Mouse (Mus musculus) heart, adult 2 months (tissue): ENCODE measurements around the gene Gadd45a. TPM values are rescaled to one million over a fixed set of nuclear protein-coding genes. Genes with fewer than 3 reads are reported as not detected.

ENCODE experiments used
- DNase-seq, 2 experiments: peaks; one replicate each; pipeline ENCODE4 v3.0.0; 2021
- H3K27ac ChIP-seq: fragments of 200-600 bp; 2 replicates; pipeline ENCODE4 v1.8.1; 2022
- H3K27me3 ChIP-seq: fragments of 200-500 bp; 2 replicates; pipeline ENCODE4 v1.6.1; 2012; ENCODE audit warnings: mild to moderate bottlenecking, low read length, inconsistent platforms, mixed read lengths; ENCODE audit not compliant: control insufficient read depth, insufficient read depth
- H3K36me3 ChIP-seq: fragments of 200-500 bp; 2 replicates; pipeline ENCODE4 v1.6.1; 2012; ENCODE audit warnings: low read length, inconsistent platforms; ENCODE audit not compliant: control insufficient read depth, insufficient read depth
- H3K4me1 ChIP-seq: fragments of 200-500 bp; 2 replicates; pipeline ENCODE4 v1.6.1; 2011; ENCODE audit warnings: low read length; ENCODE audit not compliant: control insufficient read depth, insufficient read depth
- H3K4me3 ChIP-seq: fragments of 200-600 bp; 2 replicates; pipeline ENCODE4 v1.8.1; 2022
- H3K79me2 ChIP-seq: fragments of 200-500 bp; replicated peaks from 2 replicates; pipeline ENCODE4 v1.6.1; 2012; ENCODE audit warnings: mild to moderate bottlenecking, inconsistent platforms, low read length, moderate library complexity, mixed read lengths; ENCODE audit not compliant: control insufficient read depth, insufficient read depth
- H3K9ac ChIP-seq: fragments of 200-500 bp; 2 replicates; pipeline ENCODE4 v1.6.1; 2012; ENCODE audit warnings: low read depth, mild to moderate bottlenecking, control low read depth, inconsistent platforms, low read length, mixed read lengths
- CTCF ChIP-seq: fragments of 200-600 bp; IDR thresholded peaks from 2 replicates; pipeline ENCODE4 v1.8.1; 2022; ENCODE audit warnings: antibody characterized with exemption, mild to moderate bottlenecking, moderate library complexity
- EP300 ChIP-seq: fragments of 200-500 bp; IDR thresholded peaks from 2 replicates; pipeline ENCODE4 v1.6.1; 2011; ENCODE audit warnings: low read depth, low read length, control low read depth; ENCODE audit not compliant: insufficient read depth
- POLR2A ChIP-seq: fragments of 200-500 bp; IDR thresholded peaks from 2 replicates; pipeline ENCODE4 v1.6.1; 2011; ENCODE audit warnings: mild to moderate bottlenecking, low read depth, low read length, control low read depth; ENCODE audit not compliant: insufficient read depth
- WGBS: fragments of 180-500 bp; shearing (Covaris S2); methylation state at CpG from one replicate; pipeline ENCODE4 v1.1.7; 2018; 5-methylcytosine and 5-hydroxymethylcytosine counted together
- intact Hi-C: fragments of 180-260 bp; cut with DNase I; formaldehyde crosslinking; loops from one replicate; pipeline ENCODE4 v1.15.1; 2025
- polyA plus RNA-seq: library from polyadenylated mRNA; depleted of rRNA; stranded (reverse); fragments of >200 nt; gene quantifications from 2 replicates; pipeline ENCODE4 v1.2.3, GENCODE M21; 2012
- total RNA-seq, 2 experiments: library from RNA; stranded (reverse); gene quantifications; 2 replicates each; pipeline ENCODE4 v1.2.3; 2021

Gene Gadd45a
- total and polyA plus RNA-seq, 3 experiments, result 14.6 to 30.3 (median 16.1) TPM

DNA sequence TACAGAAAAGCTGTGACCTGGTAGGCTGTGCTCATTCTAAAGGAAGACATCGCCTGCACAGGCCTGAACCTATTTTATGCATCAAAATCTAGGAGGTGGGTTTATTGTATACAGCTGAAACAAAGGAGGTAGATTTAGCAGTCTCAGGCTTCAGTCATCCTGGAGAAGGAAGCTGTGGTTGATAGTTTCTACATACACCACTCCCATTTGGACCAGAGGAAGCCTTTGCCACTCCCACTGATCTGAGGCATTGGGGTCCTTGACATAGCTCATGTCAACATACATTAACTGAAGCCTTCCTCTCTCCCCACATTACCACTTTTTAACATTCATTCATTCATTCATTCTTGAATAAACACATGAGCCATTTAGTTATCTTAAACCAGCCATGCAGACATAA, 41.4 kb downstream of the Gadd45a start:
- no peak for DNase-seq
- H3K36me3 ChIP-seq, result peaks cover 2% of the 10 kb centered on the region
- WGBS, result 97% methylated on average over 1 of the region's 1 CpGs

GRCm38 (mm10) chr6:66994981-66995380, 42.3 kb downstream of the Gadd45a start:
- Histone ChIP-seq H3K27me3 (no peaks in the 10 kb centered on the region), H3K27ac (no peak overlapping the region), H3K4me1 (peaks cover 13% of the 10 kb centered on the region), H3K79me2 (no peaks in the 10 kb centered on the region; the same call in 1 of the 2 replicates), H3K36me3 (peaks cover 2% of the 10 kb centered on the region), H3K4me3 (no peak overlapping the region), H3K9ac (no peak overlapping the region)
- no peak for DNase-seq
- 96% methylated on average over 8 of the region's 8 CpGs for WGBS
- TF ChIP-seq CTCF (no peak), POLR2A (no peak), EP300 (no peak)
- intact Hi-C loops, result no loop called here

More for the DNA sequence above, 41.4 kb downstream of the Gadd45a start:
- Histone ChIP-seq H3K27me3 (no peaks in the 10 kb centered on the region), H3K79me2 (no peaks in the 10 kb centered on the region; the same call in 1 of the 2 replicates), H3K4me3 (no peak overlapping the region), H3K4me1 (peaks cover 13% of the 10 kb centered on the region), H3K27ac (no peak overlapping the region), H3K9ac (no peak overlapping the region)
- intact Hi-C loops, result no loop called here
- TF ChIP-seq CTCF, result no peak
- TF ChIP-seq EP300, result no peak
- TF ChIP-seq POLR2A, result no peak

GRCm38 (mm10) chr6:66992786-66993185, 44.5 kb downstream of the Gadd45a start:
- H3K27me3 ChIP-seq, result no peaks in the 10 kb centered on the region
- intact Hi-C loops, result no loop called here
- no peak overlapping the region for H3K9ac ChIP-seq
- peaks cover 2% of the 10 kb centered on the region for H3K36me3 ChIP-seq
- 71% methylated on average over 8 of the region's 8 CpGs for WGBS
- no peak overlapping the region for H3K4me3 ChIP-seq
- peaks cover 12% of the 10 kb centered on the region for H3K4me1 ChIP-seq
- no peak for TF ChIP-seq CTCF
- no peak for TF ChIP-seq EP300
- no peak for TF ChIP-seq POLR2A
- DNase-seq, result no peak
- H3K79me2 ChIP-seq, result no peaks in the 10 kb centered on the region; the same call in 1 of the 2 replicates
- H3K27ac ChIP-seq, result no peak overlapping the region

DNA sequence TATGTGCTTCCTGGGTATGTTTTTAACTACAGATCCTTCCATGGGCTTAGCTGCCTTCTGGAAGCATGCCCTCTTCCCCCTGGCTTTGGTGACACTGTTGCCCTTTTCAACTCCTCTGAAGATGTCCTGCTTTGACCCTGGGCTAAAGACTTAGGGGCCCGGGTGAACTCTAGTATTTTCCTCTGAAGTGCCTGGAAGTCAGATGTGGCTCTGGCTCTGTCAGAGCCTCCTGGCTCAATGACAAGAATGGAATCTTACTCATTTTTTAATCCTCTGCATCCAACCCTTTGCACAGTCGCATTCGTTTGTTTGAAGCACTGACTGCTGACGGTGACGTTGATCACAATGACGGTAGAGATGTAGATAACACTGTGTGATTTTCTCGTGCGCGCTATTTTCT, 45.0 kb downstream of the Gadd45a start:
- DNase-seq, result no peak
- WGBS, result 41% methylated on average over 9 of the region's 9 CpGs
- no peak for TF ChIP-seq CTCF
- TF ChIP-seq POLR2A, result no peak
- TF ChIP-seq EP300, result no peak

GRCm38 (mm10) chr6:66989518-66989917, 47.7 kb downstream of the Gadd45a start:
- no peak overlapping the region for H3K9ac ChIP-seq
- peaks cover 1% of the 10 kb centered on the region; the same call in 1 of the 2 replicates for H3K79me2 ChIP-seq
- no peaks in the 10 kb centered on the region for H3K27me3 ChIP-seq
- H3K36me3 ChIP-seq, result peaks cover 2% of the 10 kb centered on the region
- WGBS, result 60% methylated on average over 3 of the region's 3 CpGs
- no peak for DNase-seq
- TF ChIP-seq EP300 (no peak), CTCF (no peak), POLR2A (no peak)
- H3K4me1 ChIP-seq, result peaks cover 13% of the 10 kb centered on the region
- no peak overlapping the region for H3K4me3 ChIP-seq
- intact Hi-C loops, result no loop called here
- no peak overlapping the region for H3K27ac ChIP-seq

More for the DNA sequence above, 45.0 kb downstream of the Gadd45a start:
- intact Hi-C loops, result no loop called here
- H3K79me2 ChIP-seq, result no peaks in the 10 kb centered on the region; the same call in 1 of the 2 replicates
- no peak overlapping the region for H3K4me3 ChIP-seq
- no peak overlapping the region for H3K9ac ChIP-seq
- no peaks in the 10 kb centered on the region for H3K27me3 ChIP-seq
- peaks cover 12% of the 10 kb centered on the region for H3K4me1 ChIP-seq
- H3K36me3 ChIP-seq, result peaks cover 2% of the 10 kb centered on the region
- H3K27ac ChIP-seq, result no peak overlapping the region

- Histone ChIP-seq H3K79me2 (peaks cover 1% of the 10 kb centered on the region; the same call in 1 of the 2 replicates), H3K27me3 (no peaks in the 10 kb centered on the region), H3K9ac (no peak overlapping the region), H3K4me1 (peaks cover 13% of the 10 kb centered on the region), H3K27ac (no peak overlapping the region), H3K36me3 (peaks cover 2% of the 10 kb centered on the region), H3K4me3 (no peak overlapping the region)
- intact Hi-C loops, result no loop called here
- TF ChIP-seq EP300, result no peak
- no peak for TF ChIP-seq POLR2A
- TF ChIP-seq CTCF, result no peak
- WGBS, result 90% methylated on average over 6 of the region's 6 CpGs
- no peak for DNase-seq
Observed at GRCm38 (mm10) chr6:66989037-66989436, 48.2 kb downstream of the Gadd45a start.
